Mouse (Mus musculus): Measurements from ENCODE around the gene Sapcd1. TPM values are rescaled to one million over a fixed set of nuclear protein-coding genes. Genes with fewer than 3 reads are reported as not detected.

Gene Sapcd1
- total RNA-seq (2021), result 1 to 10 TPM in 1 of 2 experiments, under 1 TPM in 1; 0.53 to 1.4 TPM
- long read RNA-seq, partial matches to known transcripts, result 0 of 2 reads
- long read RNA-seq, other reads (novel, unspliced or antisense), result 2 of 2 reads

GRCm38 (mm10) chr17:35027277-35028068 lies at the start of gene Sapcd1:
Gene Sapcd1 (minus strand): TSS chr17:35028016.
- DNase-seq (ENCODE audit: low spot score in 2 of 2), result peak; percentile 69 to 74

GRCm38 (mm10) chr17:35077285-35077684 lies 49.5 kb upstream of the Sapcd1 start:
- no peak for DNase-seq (ENCODE audit: low spot score in 2 of 2)

- DNase-seq (ENCODE audit: low spot score in 2 of 2), result no peak
Observed at GRCm38 (mm10) chr17:35076507-35077176, 48.8 kb upstream of the Sapcd1 start, which contains the start of gene Ly6g6e. Gene Ly6g6e (plus strand): TSS chr17:35076902.

- DNase-seq (ENCODE audit: low spot score in 2 of 2), result no peak
Observed at GRCm38 (mm10) chr17:35074097-35074496, 46.3 kb upstream of the Sapcd1 start.

GRCm38 (mm10) chr17:35071454-35071853 lies 43.6 kb upstream of the Sapcd1 start:
- DNase-seq (ENCODE audit: low spot score in 2 of 2), result no peak

- no peak for DNase-seq (ENCODE audit: low spot score in 2 of 2)
Observed at GRCm38 (mm10) chr17:35070556-35071229, 42.9 kb upstream of the Sapcd1 start.

- DNase-seq (ENCODE audit: low spot score in 2 of 2), result no peak
Observed at GRCm38 (mm10) chr17:35068213-35068914, 40.5 kb upstream of the Sapcd1 start.

GRCm38 (mm10) chr17:35066084-35066483 lies 38.3 kb upstream of the Sapcd1 start, which contains the start of gene Mpig6b:
Gene Mpig6b (minus strand): TSS chr17:35066184.
- DNase-seq (ENCODE audit: low spot score in 2 of 2), result no peak

GRCm38 (mm10) chr17:35064951-35065947 lies 37.4 kb upstream of the Sapcd1 start, which contains the start of gene Ly6g6c:
Gene Ly6g6c (plus strand): TSS chr17:35065388.
- no peak for DNase-seq (ENCODE audit: low spot score in 2 of 2)

GRCm38 (mm10) chr17:35064378-35064877 lies 36.6 kb upstream of the Sapcd1 start:
- no peak for DNase-seq (ENCODE audit: low spot score in 2 of 2)

GRCm38 (mm10) chr17:35063466-35063865 lies 35.6 kb upstream of the Sapcd1 start:
- DNase-seq (ENCODE audit: low spot score in 2 of 2), result no peak

- DNase-seq (ENCODE audit: low spot score in 2 of 2), result no peak
Observed at GRCm38 (mm10) chr17:35061299-35061698, 33.5 kb upstream of the Sapcd1 start.

GRCm38 (mm10) chr17:35060737-35061297 lies 33.0 kb upstream of the Sapcd1 start:
- no peak for DNase-seq (ENCODE audit: low spot score in 2 of 2)

GRCm38 (mm10) chr17:35060071-35060470 lies 32.3 kb upstream of the Sapcd1 start:
- DNase-seq (ENCODE audit: low spot score in 2 of 2), result no peak

- peak; percentile 87 to 91 for DNase-seq (ENCODE audit: low spot score in 2 of 2)
Observed at GRCm38 (mm10) chr17:35058911-35059892, 31.4 kb upstream of the Sapcd1 start, which contains the start of gene Ddah2. Gene Ddah2 (plus strand): TSS chr17:35059035.

GRCm38 (mm10) chr17:35058316-35058715 lies 30.5 kb upstream of the Sapcd1 start:
- DNase-seq (ENCODE audit: low spot score in 2 of 2), result no peak

GRCm38 (mm10) chr17:35057090-35057489 lies 29.3 kb upstream of the Sapcd1 start:
- no peak for DNase-seq (ENCODE audit: low spot score in 2 of 2)

Measured in layer of hippocampus, postnatal 10 days (tissue).